Mouse (Mus musculus) neural tube, embryonic 14.5 days (tissue): ENCODE measurements at regions not wholly inside any gene's neighbourhood (a gene's known extent, or its start where the extent isn't known, plus 50 kb on each side); places are given as distances from the start of the nearest gene placed in this dataset.
"Not testable (repeated sequence)": the region's sequence is repeated elsewhere in the genome, so short reads cannot be mapped to it uniquely, and the experiment has no call there.

Experiments
- ATAC-seq: fragments of 200-750 bp; cut with Nextera tagmentation; 2 replicates; pipeline ENCODE4 v1.8.0; 2017; ENCODE audit warnings: low read depth, mild to moderate bottlenecking, moderate TSS enrichment, moderate library complexity
- H3K27ac ChIP-seq: fragments of 300-500 bp; sonication (generic); 2 replicates; pipeline ENCODE4 v1.5.1; 2014; ENCODE audit warnings: low read depth, mild to moderate bottlenecking, control low read depth, low read length, moderate library complexity, mixed read lengths
- H3K27me3 ChIP-seq: fragments of 300-500 bp; sonication (generic); 2 replicates; pipeline ENCODE4 v1.6.1; 2014; ENCODE audit warnings: low read length; ENCODE audit not compliant: control insufficient read depth, insufficient read depth
- H3K36me3 ChIP-seq: fragments of 300-500 bp; sonication (generic); 2 replicates; pipeline ENCODE4 v1.6.1; 2014; ENCODE audit warnings: low read length, mixed read lengths; ENCODE audit not compliant: control insufficient read depth, insufficient read depth
- H3K4me1 ChIP-seq: fragments of 300-500 bp; sonication (generic); 2 replicates; pipeline ENCODE4 v1.6.1; 2014; ENCODE audit warnings: low read length; ENCODE audit not compliant: control insufficient read depth, insufficient read depth
- H3K4me2 ChIP-seq: fragments of 300-500 bp; sonication (generic); 2 replicates; pipeline ENCODE4 v1.6.1; 2014; ENCODE audit warnings: mild to moderate bottlenecking, low read depth, low read length, control low read depth
- H3K4me3 ChIP-seq: fragments of 300-500 bp; sonication (generic); 2 replicates; pipeline ENCODE4 v1.5.1; 2014; ENCODE audit warnings: low read depth, low read length, control low read depth, mixed read lengths
- H3K9ac ChIP-seq: fragments of 300-500 bp; sonication (generic); replicated peaks from 2 replicates; pipeline ENCODE4 v1.6.1; 2014; ENCODE audit warnings: low read depth, mild to moderate bottlenecking, control low read depth, low read length, mixed read lengths
- H3K9me3 ChIP-seq: fragments of 300-500 bp; sonication (generic); 2 replicates; pipeline ENCODE4 v1.6.1; 2016; ENCODE audit warnings: low read length; ENCODE audit not compliant: control insufficient read depth
- WGBS: fragments of 180-500 bp; shearing (Covaris S2); extraction: QIAGEN DNeasy Blood & Tissue Kit; methylation state at CpG from one replicate; pipeline ENCODE4 v1.1.7; 2014; 5-methylcytosine and 5-hydroxymethylcytosine counted together

- H3K36me3 ChIP-seq, H3K9me3 ChIP-seq, H3K9ac ChIP-seq, H3K4me2 ChIP-seq, H3K27me3 ChIP-seq, H3K4me3 ChIP-seq, H3K4me1 ChIP-seq, ATAC-seq, H3K27ac ChIP-seq: not testable (repeated sequence)
- WGBS = 94% methylated on average over 20 of the region's 20 CpGs
Measured at GRCm38 (mm10) chr12:92886394-92887075, 1037.6 kb upstream of the Sel1l start.

- not testable (repeated sequence) for H3K27ac ChIP-seq, H3K4me1 ChIP-seq, H3K27me3 ChIP-seq, ATAC-seq, H3K9ac ChIP-seq, H3K36me3 ChIP-seq, H3K9me3 ChIP-seq, H3K4me2 ChIP-seq, H3K4me3 ChIP-seq
- WGBS = 95% methylated on average over 2 of the region's 2 CpGs
Measured at GRCm38 (mm10) chr12:92884014-92884413, 1035.1 kb upstream of the Sel1l start.

GRCm38 (mm10) chr12:92883091-92883490, 1034.1 kb upstream of the Sel1l start:
- no CpG with 5 or more reads among the region's 8 CpGs for WGBS
- H3K4me1 ChIP-seq, H3K27ac ChIP-seq: not testable (repeated sequence)

GRCm38 (mm10) chr12:92882540-92882939, 1033.6 kb upstream of the Sel1l start:
- not testable (repeated sequence) for H3K4me2 ChIP-seq, H3K27ac ChIP-seq

More at GRCm38 (mm10) chr12:92883091-92883490, 1034.1 kb upstream of the Sel1l start:
- H3K36me3 ChIP-seq, H3K4me3 ChIP-seq, H3K9me3 ChIP-seq, H3K4me2 ChIP-seq, H3K27me3 ChIP-seq, ATAC-seq, H3K9ac ChIP-seq: not testable (repeated sequence)

GRCm38 (mm10) chr12:92873602-92874001, 1024.6 kb upstream of the Sel1l start:
- no peak overlapping the region for H3K4me3 ChIP-seq
- H3K4me1 ChIP-seq = no peaks in the 10 kb centered on the region
- no peaks in the 10 kb centered on the region for H3K9me3 ChIP-seq
- 81% methylated on average over 3 of the region's 3 CpGs for WGBS
- no peak for ATAC-seq
- H3K27ac ChIP-seq = no peak overlapping the region
- H3K4me2 ChIP-seq = no peak overlapping the region
- H3K9ac ChIP-seq = no peak overlapping the region
- no peaks in the 10 kb centered on the region for H3K36me3 ChIP-seq
- H3K27me3 ChIP-seq = no peaks in the 10 kb centered on the region

More at GRCm38 (mm10) chr12:92882540-92882939, 1033.6 kb upstream of the Sel1l start:
- H3K4me1 ChIP-seq, H3K9ac ChIP-seq, ATAC-seq, H3K4me3 ChIP-seq, H3K27me3 ChIP-seq, H3K36me3 ChIP-seq, H3K9me3 ChIP-seq: not testable (repeated sequence)
- 93% methylated on average over 5 of the region's 11 CpGs for WGBS

GRCm38 (mm10) chr12:92869336-92869735, 1020.4 kb upstream of the Sel1l start:
- 86% methylated on average over 3 of the region's 3 CpGs for WGBS
- Histone ChIP-seq H3K9ac (no peak overlapping the region), H3K4me1 (no peaks in the 10 kb centered on the region), H3K27me3 (no peaks in the 10 kb centered on the region), H3K9me3 (no peaks in the 10 kb centered on the region), H3K36me3 (no peaks in the 10 kb centered on the region), H3K4me2 (no peak overlapping the region), H3K4me3 (no peak overlapping the region), H3K27ac (no peak overlapping the region)
- no peak for ATAC-seq

- H3K4me2 ChIP-seq = no peak overlapping the region
- no peaks in the 10 kb centered on the region for H3K4me1 ChIP-seq
- no peaks in the 10 kb centered on the region for H3K27me3 ChIP-seq
- no peak overlapping the region for H3K27ac ChIP-seq
- H3K36me3 ChIP-seq = no peaks in the 10 kb centered on the region
- no peak overlapping the region for H3K4me3 ChIP-seq
- ATAC-seq = no peak
- 82% methylated on average over 10 of the region's 10 CpGs for WGBS
- no peaks in the 10 kb centered on the region for H3K9me3 ChIP-seq
- no peak overlapping the region for H3K9ac ChIP-seq
Measured at GRCm38 (mm10) chr12:92823090-92823786, 974.3 kb upstream of the Sel1l start.

- Histone ChIP-seq H3K36me3 (no peaks in the 10 kb centered on the region), H3K4me2 (no peak overlapping the region), H3K4me1 (no peaks in the 10 kb centered on the region), H3K4me3 (no peak overlapping the region), H3K27me3 (no peaks in the 10 kb centered on the region), H3K27ac (no peak overlapping the region), H3K9ac (no peak overlapping the region), H3K9me3 (no peaks in the 10 kb centered on the region)
- no peak for ATAC-seq
- WGBS = 58% methylated on average over 3 of the region's 3 CpGs
Measured at GRCm38 (mm10) chr12:92818610-92819009, 969.7 kb upstream of the Sel1l start.

GRCm38 (mm10) chr12:92801121-92801520, 952.2 kb upstream of the Sel1l start:
- Histone ChIP-seq H3K9me3 (no peaks in the 10 kb centered on the region), H3K27ac (no peak overlapping the region), H3K9ac (no peak overlapping the region), H3K36me3 (no peaks in the 10 kb centered on the region), H3K27me3 (no peaks in the 10 kb centered on the region), H3K4me2 (no peak overlapping the region), H3K4me3 (no peak overlapping the region), H3K4me1 (no peaks in the 10 kb centered on the region)
- ATAC-seq = no peak
- WGBS = 82% methylated on average over 1 of the region's 1 CpGs
